Mouse (Mus musculus) gastrocnemius, postnatal 36 days (tissue): Measurements from ENCODE around the gene Cbl. TPM values are rescaled to one million over a fixed set of nuclear protein-coding genes. Genes with fewer than 3 reads are reported as not detected.

ENCODE experiments used
- DNase-seq, 2 experiments: peaks; one replicate each; pipeline ENCODE4 v3.0.0; 2022
- intact Hi-C: fragments of 180-260 bp; cut with DNase I; formaldehyde crosslinking; loops from one replicate; pipeline ENCODE4 v1.15.1; 2025
- total RNA-seq, 2 experiments: library from RNA; stranded (reverse); gene quantifications; 2 replicates each; pipeline ENCODE4 v1.2.3; 2021

The Cbl gene
- total RNA-seq, 2 experiments from 2014 or later: 7.8 to 10.4 TPM

DNA sequence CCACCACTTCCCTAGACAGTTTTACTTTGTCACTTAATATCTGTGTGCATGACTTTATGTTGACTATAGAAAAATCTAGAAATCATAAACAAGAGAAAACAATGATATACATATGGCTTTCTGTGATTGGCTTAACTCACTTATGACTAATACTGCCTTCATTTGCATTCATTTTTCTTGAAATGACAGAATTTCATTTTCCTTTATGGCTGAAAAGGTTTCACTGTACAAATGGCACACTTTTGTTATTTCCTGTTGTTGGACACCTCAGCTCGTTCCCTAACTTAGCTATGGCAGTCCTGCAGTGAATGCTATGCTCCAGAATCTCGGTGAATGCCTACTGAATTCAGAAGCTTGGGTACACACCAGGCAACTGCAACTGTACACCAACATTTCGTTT lies 41.5 kb downstream of the Cbl start:
- intact Hi-C loops: no loop called here

DNA sequence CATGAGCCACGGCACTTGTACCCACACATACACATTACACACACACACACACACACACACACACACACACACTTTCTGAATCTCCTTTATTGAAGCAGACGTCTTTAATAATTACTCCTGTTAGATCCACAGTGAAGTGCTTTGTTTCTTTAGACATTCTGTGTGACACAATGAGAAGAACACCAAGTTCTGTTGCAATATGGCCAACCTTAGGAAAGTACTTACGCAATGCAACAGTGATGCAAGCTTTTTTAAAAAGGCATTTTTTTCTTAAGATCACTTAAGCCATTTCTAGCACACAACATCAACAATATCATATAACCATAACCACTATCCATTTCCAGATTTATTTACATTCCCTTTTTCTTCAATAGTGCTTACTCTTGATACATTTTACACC lies 42.7 kb downstream of the Cbl start:
- no peak for DNase-seq
- intact Hi-C loops: no loop called here

More for the DNA sequence above, 41.5 kb downstream of the Cbl start:
- DNase-seq: no peak

DNA sequence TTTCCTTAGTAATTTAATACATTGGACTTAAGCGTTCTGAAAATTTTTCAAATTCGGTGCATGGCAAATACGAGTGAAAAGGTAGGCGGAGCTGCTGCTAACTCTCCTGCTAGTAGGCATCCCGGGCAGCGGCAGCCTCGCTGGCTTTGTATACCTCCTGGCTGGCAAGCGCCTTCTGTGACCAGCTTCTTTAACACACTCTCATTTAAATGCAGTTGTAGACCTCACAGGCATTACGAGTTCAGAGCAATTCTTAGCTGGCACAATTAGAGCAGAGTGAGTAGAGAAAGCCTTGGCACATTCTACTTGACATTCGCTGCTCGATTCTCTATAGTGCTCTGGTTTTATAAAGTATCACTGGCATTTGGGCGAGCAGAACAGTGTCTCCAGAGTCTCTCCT lies 45.6 kb downstream of the Cbl start:
- intact Hi-C loops: no loop called here
- no peak for DNase-seq

DNA sequence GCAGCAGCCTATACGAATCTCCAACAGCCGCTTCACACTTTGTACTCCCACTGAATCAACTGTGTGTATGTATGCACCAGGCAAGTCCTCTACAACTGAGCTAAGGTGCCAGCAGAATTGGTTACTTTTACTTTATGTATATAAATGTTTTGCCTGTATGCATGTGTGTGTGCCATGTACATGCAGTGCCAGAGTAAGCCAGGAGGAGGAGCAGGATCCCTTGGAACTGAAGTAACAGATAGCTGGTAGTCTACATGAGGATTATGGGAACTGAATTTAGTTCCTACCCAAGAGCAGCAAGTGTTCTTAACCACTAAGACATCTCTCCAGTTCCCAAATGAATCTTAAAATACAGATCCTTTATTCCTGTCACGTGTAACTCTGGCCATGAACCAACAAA lies 51.6 kb downstream of the Cbl start:
- DNase-seq: no peak
- intact Hi-C loops: no loop called here

DNA sequence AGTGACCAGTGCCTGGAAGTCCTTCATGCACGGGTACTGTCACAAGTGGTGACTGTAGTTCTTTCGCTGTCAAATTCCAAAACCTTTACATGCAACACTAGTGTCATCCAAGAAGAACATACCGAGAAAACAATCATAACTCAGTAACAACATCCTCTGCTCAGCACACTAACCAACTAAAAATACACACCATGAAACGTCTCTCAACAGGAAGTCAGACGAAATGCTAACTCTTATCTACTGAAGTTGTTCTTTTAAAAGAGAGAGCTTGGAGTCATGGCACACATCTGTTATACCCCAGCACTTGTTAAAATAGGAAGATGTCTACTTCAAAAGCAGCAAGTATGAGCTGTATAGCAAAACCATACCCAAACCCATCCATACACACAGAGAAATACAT lies 52.3 kb downstream of the Cbl start:
- intact Hi-C loops: no loop called here

DNA sequence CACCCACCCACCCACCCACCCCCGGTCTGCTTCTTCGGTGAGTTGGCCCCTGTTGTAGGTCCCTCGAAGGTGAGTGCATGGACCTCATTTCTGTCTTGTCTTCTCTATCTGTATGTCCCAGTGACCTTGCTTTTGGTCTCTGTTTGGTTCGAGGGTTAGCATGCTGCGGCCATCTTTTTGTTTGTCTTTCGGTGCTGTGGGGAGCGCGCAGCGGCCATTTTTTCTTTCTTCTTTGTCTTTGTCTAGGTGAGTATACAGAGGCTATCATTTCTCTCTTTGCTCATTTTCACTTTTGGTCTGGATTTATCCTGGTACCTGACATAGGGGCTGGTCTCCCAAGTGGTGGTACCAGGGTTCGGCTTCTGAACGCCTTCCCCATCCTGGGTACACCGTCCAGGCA lies 55.0 kb downstream of the Cbl start:
- no peak for DNase-seq
- intact Hi-C loops: no loop called here

More for the DNA sequence above, 52.3 kb downstream of the Cbl start:
- no peak for DNase-seq

DNA sequence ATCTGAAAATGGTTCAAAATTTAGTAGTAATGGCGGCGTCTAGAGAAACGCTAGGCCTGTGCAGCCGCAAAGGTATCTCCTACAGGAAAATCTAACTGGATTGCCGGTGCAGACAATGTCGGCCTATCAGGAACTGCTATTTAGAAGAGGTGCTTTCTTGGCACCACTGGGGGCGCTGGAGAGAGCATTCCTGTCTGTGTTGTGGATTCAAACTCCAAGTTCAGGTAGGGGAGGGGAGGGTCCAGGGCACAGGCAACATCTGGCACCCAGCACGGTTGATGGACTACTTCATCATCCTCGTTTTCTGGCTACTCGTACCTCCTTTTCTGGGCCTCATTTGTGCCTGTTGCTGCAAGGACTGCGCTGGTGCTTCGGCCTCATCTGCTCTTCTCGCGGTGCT lies 55.5 kb downstream of the Cbl start:
- intact Hi-C loops: no loop called here
- DNase-seq: no peak

DNA sequence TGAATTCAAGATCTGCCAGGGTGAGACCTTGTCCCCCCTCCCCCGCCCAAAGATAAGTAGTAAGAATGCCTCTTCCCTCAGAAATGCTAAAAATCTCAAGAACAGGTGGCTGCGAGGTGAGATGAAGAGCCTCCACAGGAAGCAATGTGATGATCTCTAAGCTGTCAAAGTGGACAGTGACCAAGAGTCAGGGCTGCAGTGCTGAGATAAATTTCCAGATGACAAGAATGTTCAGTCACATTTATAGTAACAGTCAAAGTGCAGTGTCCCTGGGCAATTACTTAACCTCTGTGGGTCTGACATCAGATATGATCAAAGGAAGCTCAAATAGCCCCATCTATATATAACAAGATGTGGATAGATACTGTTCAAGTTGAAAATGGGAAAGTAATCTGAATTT lies 56.4 kb downstream of the Cbl start:
- intact Hi-C loops: no loop called here
- DNase-seq: no peak

DNA sequence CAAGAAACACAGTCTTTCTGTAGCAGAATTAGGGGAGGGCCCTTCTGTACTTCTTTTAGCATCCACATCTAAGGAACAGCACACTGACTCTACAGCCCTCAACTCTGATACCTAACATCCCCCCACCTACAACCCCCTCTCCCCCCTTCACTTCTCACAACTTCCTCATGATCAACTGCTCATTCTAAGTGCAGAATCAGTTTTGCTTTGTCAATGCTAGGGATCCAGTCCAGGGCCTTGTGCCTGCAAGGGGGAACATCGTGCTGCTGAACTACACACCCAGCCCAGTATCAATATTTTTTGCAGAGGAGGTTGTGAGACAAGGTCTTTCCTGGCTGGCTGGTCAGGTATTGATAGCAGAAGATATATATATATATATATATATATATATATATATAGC lies 57.9 kb downstream of the Cbl start:
- DNase-seq: no peak
- intact Hi-C loops: no loop called here

DNA sequence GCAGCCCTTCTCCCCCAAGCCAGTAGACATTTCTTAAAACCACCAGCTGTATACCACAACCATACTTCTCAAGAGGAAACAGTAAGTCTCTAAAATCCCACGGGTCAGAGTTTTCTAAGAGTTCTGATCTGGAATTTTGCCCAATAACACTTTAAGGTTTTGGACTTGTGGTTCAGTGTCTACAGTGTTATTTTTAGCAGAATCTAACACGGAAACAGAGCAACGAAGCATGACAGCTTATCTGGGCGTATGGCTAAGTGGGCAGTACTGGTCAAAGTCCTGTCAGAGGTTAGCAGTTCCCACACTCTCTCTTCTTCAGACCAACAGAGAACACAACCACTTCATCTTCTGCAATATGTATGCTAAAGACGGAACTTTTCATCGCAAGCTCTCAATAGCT lies 58.3 kb downstream of the Cbl start:
- intact Hi-C loops: no loop called here
- DNase-seq: no peak

DNA sequence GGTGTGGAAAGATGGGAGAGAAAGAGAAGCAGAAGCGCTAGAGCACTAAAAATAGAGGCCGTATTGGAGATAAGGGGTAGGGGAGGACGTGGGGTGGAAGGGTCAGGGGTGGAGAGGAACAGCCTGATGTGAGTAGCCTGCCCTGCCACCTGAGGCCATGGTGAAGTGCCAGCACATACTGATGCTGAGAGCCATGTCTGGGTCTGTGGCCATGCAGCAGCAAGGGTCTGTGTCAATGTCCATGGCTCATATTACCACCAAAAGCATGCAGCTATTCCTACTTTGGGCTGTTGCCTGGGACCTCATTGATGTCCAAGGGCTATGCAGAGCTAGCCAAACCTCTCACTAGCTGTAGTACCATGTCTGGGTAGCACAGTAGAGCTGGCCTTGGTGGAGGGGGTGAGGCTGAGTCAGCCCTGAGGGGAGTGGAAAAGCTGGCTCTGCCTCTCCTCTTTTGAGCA lies 63.1 kb downstream of the Cbl start:
- peak; percentile 11 to 21 for DNase-seq

DNA sequence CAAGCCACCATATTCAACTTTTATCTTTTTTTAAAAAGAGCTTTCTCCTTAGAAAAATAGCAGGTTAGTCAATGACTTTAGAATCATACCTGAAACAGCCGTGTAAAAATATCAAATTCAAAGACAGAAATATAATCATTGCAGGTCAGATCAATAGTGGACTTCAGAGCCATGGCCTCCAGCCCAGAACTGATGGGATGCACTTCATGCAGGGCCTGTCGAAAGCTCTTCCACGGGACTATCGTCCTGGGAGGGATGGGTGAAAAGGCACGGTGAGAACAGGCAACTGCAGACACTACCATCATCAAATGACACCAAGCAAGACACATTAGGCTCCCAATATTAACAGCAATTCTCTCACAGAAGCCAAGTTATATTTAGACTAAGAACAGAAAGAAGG lies 64.9 kb downstream of the Cbl start:
- no peak for DNase-seq
- intact Hi-C loops: no loop called here

More for the DNA sequence above, 63.1 kb downstream of the Cbl start:
- intact Hi-C loops: loop anchor here (5.0 kb wide), 1 partner anchor 38 kb away; the partner anchor contains the start of gene Mcam

DNA sequence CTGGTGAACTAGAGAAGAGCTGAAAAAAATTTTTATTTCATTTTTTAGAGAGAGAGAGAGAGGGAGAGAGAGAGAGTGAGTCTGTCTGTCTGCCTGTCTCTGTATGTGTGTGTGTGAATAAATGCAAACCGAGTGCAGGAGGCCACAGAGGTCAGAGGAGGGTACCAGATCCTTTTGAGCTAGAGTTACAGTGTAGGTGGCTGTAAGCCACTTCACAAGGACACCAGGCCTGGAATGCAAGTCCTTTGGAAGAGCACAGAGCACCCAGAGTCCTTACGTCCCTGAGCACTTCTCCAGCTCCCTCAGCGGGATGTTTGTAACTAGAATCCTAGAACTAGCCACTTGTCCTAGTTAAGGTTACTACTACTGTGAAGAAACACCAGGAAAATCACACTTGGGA lies 74.0 kb downstream of the Cbl start:
- DNase-seq: no peak
- intact Hi-C loops: no loop called here

DNA sequence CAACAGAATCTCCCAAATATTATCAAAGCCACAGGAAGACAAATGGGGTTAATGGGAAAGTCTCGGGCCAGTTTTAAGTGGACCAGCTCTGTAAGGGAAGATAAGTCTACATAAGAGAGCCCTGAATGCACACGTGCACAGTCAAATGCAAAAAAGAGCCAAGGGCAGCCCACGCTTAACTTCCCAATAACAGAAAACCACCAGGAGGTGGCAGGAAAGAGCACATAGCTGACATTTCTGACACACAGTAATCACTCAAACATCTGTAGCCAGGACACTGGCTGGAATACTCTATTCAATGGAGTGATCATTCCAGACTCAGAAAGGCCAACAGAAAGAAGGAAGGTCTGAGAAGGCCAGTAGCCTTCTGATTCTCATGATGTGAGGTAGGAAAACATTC lies 86.6 kb downstream of the Cbl start:
- DNase-seq: no peak
- intact Hi-C loops: no loop called here

DNA sequence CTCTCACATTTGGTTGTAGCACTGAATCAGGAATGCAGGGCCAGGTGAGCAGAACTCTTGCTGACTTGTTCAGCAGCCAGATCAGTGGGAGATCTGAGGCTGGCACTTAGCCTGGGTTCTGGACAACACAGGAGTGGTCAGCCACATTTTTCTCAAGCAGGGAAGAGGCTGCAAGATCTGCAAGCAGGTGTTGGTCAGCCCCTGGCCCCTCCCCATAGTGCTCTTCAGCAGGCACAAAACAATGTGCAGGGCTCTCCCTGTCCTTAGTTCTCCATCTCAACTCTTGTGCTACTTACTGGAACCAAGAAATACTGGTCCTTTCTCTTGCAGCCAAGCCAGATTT lies 89.2 kb downstream of the Cbl start:
- DNase-seq: no peak
- intact Hi-C loops: no loop called here

DNA sequence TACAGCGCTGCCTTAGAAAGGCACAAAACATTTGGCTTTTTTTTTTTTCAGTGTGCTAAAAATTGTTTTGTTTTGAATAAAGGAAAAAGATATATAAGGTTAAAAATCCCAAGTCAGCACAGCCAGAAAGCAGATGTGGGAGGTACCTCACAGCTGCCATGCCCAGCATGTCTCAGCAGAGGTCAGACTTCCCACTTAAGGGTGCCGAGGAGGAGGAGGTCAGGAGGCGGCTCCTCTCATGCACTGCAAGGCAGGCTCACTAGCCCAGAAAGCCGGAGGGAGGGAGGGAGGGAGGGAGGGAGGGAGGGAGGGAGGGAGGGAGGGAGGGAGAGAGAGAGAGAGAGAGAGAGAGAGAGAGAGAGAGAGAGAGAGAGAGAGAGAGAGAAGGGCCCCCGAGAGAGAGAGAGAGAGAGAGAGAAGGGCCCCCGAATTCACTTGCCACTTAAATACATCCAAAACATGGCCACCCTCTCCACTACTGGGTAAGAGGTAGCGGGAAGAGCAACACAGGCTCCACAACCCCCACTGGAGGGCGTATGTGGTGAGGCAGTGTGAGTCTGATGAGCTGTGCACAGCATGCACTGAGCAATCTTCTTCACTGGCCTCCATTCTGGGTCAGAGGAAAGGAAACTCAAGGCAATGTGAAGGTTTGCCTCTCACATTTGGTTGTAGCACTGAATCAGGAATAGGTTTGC lies 89.7 kb downstream of the Cbl start:
- intact Hi-C loops: no loop called here
- DNase-seq: no peak

DNA sequence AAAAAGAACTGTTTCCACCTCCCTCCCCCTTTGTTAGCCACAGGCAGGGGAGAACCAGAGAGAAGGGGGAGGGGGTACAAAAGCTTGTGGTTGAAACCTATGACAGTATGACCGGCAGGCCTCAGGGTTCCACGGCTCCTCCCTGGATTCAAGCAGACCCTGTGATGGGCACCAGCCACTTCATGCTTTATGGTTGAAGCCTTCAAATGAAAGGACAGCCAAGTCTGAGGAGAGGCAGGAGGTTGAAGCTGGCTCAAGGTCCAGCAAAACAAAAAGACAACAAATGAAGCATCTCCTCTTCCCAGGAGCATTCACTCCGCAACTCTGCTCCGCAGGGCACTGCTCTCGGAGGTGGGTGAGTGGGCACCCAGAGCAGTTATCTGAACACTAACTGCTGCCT lies 90.4 kb downstream of the Cbl start:
- no peak for DNase-seq
- intact Hi-C loops: no loop called here

DNA sequence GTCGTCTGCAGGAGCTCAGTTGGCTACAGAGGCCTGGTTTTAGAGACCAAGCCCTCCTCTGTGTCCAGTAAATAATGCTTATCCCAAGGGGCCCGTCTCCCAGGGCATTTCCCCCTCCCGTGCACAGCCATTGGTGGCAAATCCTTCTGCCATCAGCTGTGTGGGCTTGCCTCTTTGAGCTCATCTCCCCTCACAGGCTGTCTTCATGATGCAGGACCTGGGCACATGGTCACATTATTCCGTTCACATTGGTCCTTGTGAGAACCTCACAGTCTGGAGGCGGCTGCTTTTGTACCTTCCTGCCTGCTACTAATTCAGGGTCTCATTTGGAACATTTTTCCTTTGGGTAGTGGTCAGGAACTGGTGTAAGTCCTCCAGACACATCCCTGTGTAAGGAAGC lies 91.9 kb downstream of the Cbl start:
- intact Hi-C loops: no loop called here
- DNase-seq: no peak

DNA sequence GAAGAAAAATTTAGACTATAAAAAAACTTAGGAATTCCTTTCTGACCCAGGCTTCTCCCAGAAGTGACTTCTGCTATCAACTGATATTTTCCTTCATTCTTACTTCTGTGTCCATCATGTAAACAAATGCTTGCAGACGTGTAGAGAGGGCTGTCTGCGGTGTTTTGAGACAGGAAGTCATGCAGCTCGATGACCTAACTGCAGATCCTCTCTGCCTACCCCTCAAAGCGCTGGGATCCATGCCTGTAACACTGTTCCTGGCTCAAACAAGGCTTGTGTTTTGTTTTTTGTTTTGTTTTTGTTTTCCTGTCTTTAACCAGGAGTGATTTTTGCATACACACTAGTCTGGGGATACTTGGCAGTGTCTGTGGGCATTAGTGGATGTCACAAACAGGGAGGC lies 96.0 kb downstream of the Cbl start:
- no peak for DNase-seq
- intact Hi-C loops: loop anchor here (10.0 kb wide), 1 partner anchor 97 kb away; the partner anchor contains the start of gene Cbl

DNA sequence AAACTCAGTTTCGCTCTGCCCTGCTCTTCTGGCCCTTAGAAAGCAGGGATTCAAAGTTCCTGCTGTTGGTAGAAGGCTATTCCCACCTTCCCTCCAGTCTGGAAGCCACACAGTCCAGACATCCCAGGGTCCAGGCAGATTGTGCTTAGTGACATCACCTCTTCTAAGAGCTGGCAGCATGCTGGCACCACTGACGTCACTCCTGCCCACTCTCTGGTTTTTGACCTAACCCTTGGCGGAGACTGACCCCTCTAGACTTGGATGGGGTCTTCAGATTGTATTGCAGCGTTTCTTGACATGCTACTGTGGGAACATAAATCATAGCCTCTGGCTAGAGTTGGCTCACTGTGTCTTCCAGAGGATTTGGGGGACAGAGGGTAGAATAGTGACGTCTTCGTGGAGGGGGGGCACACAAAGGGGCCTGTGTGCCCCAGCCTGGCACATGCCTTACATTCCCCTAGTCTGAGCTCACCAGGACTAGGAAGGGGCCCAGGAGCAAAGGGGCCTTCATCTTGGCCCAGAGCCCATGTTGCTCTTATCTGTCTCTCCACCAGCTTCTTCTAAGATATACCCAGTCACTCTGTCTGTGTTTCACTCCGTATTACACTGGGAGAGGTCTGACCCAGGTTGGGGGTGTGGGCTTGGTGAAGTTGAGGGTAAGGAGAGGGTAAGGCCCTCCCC lies 98.0 kb downstream of the Cbl start:
- intact Hi-C loops: loop anchor here (10.0 kb wide), 1 partner anchor 99 kb away; the partner anchor contains the start of gene Cbl
- no peak for DNase-seq

DNA sequence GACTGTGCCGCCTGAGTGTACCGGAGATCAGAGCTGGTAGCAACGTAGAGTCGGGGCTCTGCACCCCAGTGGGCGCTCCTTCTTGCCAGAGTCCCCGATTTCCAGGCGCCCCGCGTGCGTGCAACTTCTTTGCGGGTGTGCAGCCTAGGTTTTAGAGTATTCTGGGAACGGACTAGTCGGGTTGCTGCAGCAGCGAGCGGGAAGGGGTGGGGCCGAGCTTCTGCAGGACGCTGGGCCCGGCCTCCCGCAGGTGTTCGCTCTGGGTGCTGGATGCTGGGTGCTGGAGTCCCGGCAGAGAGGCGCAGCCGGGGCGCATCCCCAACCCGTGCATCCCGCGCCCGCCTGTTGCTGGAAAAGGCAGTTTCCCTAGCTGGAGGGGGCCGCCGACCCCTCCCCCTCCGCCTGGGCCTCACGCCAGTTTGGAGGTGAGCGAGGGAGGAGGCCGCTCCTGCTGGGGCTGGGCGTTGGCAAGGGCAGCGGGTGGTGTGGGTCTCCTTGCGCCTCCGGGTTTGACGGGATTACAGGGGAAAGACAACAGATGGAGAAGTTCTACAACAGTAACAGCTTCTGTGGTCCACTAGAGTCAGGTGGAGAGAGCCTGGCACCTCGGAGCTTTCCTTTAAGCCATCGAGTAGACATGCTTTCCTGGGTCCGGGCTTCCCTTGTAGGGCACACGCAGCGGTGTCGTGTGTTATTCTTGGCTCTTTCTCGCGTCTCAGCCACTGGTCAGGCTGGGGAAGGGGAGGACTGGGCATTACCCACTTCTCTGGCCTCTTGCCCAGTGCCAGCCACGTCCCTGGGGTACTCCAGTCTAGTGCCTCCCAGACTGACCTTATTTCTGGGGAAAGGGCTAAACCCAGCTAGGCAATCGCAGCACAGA lies 98.8 kb downstream of the Cbl start:
- peak in 1 of 2 experiments; percentile 50 for DNase-seq
- intact Hi-C loops: loop anchor here (5.0 to 10.0 kb wide), 2 partner anchors 37 to 100 kb away; partner anchors contain the start of gene Cbl
